Mouse (Mus musculus) liver, adult 2 months (tissue): ENCODE results near the gene Atp13a3.

Experiments
- CTCF ChIP-seq: fragments of 200-500 bp; IDR thresholded peaks from 2 replicates; pipeline ENCODE4 v1.5.1; 2011; ENCODE audit warnings: low read depth, low read length, control low read depth
- POLR2A ChIP-seq: fragments of 200-500 bp; IDR thresholded peaks from 2 replicates; pipeline ENCODE4 v1.6.1; 2011; ENCODE audit warnings: low read length, control low read depth; ENCODE audit not compliant: insufficient read depth; ENCODE audit errors: extremely low read depth

DNA sequence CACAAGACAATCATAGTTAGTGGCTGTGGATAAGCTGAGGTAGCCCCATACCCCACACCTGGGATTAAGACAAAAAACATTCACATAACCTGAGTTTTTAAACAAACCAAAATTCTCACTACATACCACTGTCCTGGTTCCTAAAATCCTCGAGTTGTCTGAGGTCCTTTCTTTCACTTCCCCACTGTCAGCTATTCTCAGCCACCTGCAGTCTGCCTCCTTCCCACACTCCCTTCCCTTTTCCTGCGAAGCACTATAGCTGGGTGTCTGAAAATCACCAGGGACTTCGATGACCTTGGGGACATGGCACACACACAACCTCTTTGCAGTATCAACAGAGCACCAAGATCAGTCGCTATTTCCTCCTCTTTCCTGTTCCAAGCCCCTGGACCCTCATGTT, 41.9 kb upstream of the Atp13a3 start:
- no peak for TF ChIP-seq CTCF
- TF ChIP-seq POLR2A = no peak
